Mouse (Mus musculus) left cerebral cortex, adult 2 months (tissue): ENCODE results near the gene Map2k2. TPM values are rescaled to one million over a fixed set of nuclear protein-coding genes. Genes with fewer than 3 reads are reported as not detected.

Experiments
- DNase-seq, 2 experiments: peaks; one replicate each; pipeline ENCODE4 v3.0.0; 2021 to 2022; ENCODE audit warnings: low spot score in 2 of 2, mixed read lengths in 1 of 2; ENCODE audit errors: extremely low spot score in 1 of 2
- H3K27ac ChIP-seq: fragments of 200-600 bp; 2 replicates; pipeline ENCODE4 v1.8.1; 2022
- H3K4me3 ChIP-seq: fragments of 200-600 bp; 2 replicates; pipeline ENCODE4 v1.8.1; 2022
- CTCF ChIP-seq: fragments of 200-600 bp; IDR thresholded peaks from 2 replicates; pipeline ENCODE4 v1.8.1; 2022; ENCODE audit warnings: antibody characterized with exemption, mild to moderate bottlenecking, moderate library complexity
- intact Hi-C: fragments of 180-260 bp; cut with DNase I; formaldehyde crosslinking; loops from one replicate; pipeline ENCODE4 v1.15.1; 2025
- total RNA-seq, 2 experiments: library from RNA; stranded (reverse); gene quantifications; 2 replicates each; pipeline ENCODE4 v1.2.3; 2021

The Map2k2 gene
- total RNA-seq, 2 experiments from 2014 or later: 136 to 150 TPM

DNA sequence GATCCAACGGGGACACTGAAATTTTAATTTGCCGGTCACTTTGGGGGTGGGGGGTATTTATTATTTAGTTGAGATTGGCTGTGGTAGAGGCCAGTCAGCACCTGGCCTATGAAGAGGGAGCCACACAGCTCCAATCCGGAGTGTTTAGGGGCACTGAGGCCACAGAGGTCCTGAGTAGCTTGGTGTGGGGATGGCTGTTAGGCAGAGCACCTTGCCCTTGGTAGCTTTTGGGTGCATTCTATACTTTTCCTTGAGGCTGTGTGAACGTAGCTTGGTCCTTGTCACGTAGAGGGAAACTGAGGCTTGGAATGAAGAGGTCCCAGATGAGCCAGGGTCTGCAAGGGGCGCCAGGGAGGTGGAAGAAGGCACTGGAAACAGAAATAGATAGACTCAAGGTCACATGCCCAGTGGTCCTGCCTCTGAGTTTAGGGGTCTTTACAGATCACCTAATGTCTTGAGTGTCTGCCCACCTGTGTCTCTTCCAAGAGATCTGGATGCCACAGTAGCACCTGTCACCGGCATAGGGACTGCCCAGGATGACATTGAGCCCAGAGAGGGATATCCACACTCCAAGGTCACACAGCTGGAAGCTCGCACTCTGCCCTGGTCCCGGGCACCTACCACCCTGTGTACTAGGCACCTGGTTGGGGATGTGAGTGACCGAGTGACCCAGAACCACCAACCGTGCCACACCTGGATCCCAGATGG is 33.3 kb downstream of the Map2k2 start:
- Histone ChIP-seq H3K4me3 (peak overlapping the region; percentile 83), H3K27ac (peak overlapping the region; percentile 16)
- no peak for DNase-seq
- intact Hi-C loops: no loop called here
- TF ChIP-seq CTCF: no peak

- intact Hi-C loops: no loop called here
- peak overlapping the region; percentile 83 for H3K4me3 ChIP-seq
- H3K27ac ChIP-seq: peak overlapping the region; percentile 29; the same call in 1 of the 2 replicates
- no peak for DNase-seq
- no peak for TF ChIP-seq CTCF
These were observed 33.8 kb downstream of the Map2k2 start for GRCm38 (mm10) chr10:81139529-81139846.

- peak overlapping the region; percentile 29 for H3K27ac ChIP-seq
- intact Hi-C loops: no loop called here
- DNase-seq: no peak
- no peak for TF ChIP-seq CTCF
- peak overlapping the region; percentile 83 for H3K4me3 ChIP-seq
These were observed 34.3 kb downstream of the Map2k2 start for GRCm38 (mm10) chr10:81140005-81140404.

DNA sequence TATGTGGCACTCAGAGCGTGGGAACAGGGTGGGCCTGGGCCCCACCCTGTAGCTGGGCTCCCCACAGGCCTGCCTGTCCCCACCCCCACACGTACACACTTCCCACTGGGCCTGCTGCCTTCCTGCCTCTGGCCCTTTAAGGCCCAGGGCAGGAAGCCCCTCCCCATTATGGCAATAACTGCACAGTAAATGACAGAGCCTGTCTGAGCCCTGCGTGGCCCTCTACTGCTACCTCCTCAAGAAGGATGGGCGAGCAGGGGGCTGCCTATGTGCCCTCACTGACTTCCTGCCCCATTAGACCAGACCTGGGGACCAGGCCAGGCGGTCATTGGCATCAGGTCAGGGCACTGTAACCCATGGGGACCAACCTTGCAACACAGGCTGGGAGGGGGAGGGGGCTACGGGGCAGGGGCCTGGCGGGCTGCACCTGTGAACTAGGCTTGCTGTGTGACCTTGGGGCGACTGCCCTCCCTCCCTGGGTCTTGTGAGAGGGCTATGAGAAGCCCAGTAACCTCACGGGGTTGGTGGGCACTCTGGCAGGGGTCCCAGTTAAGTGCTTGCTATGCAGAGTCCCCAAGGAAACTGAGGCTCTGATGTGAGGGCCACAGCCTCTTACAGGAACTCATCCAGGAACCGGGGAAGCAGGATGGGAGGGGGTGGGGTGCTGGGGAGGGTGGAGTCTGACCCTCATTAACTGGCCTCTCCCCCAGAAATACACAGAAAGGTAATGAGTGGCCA is 35.2 kb downstream of the Map2k2 start:
- TF ChIP-seq CTCF: no peak
- Histone ChIP-seq H3K4me3 (peak overlapping the region; percentile 13; the same call in 1 of the 2 replicates), H3K27ac (peak overlapping the region; percentile 29; the same call in 1 of the 2 replicates)
- DNase-seq: no peak
- intact Hi-C loops: no loop called here

GRCm38 (mm10) chr10:81141455-81142210 is 35.9 kb downstream of the Map2k2 start:
- no peak for DNase-seq
- Histone ChIP-seq H3K27ac (no peak overlapping the region), H3K4me3 (no peak overlapping the region)
- no peak for TF ChIP-seq CTCF
- intact Hi-C loops: no loop called here

DNA sequence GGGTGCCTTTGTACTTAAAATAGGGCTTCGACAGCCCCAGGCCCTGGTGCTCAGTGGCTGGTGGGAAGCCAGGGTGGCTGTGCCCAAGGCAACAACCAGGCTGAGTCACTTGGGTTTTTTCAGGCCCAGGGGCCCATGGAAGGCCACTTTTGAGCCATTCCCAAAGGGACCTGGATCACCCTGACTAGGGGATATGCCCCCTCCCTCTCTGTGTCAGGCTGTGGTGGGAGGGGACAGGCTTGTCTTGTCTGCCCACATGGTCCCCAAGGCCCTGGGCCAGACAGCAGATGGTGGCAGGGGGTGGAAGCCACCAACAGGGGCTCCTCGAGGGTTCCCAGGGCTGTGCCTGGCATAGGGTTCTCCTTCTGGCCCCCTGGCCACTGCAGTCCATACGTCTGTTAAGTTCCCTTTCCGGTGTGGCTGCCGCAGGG is 36.9 kb downstream of the Map2k2 start:
- no peak for DNase-seq
- intact Hi-C loops: no loop called here
- Histone ChIP-seq H3K27ac (peak overlapping the region; percentile 34; the same call in 1 of the 2 replicates), H3K4me3 (no peak overlapping the region)
- TF ChIP-seq CTCF: no peak

DNA sequence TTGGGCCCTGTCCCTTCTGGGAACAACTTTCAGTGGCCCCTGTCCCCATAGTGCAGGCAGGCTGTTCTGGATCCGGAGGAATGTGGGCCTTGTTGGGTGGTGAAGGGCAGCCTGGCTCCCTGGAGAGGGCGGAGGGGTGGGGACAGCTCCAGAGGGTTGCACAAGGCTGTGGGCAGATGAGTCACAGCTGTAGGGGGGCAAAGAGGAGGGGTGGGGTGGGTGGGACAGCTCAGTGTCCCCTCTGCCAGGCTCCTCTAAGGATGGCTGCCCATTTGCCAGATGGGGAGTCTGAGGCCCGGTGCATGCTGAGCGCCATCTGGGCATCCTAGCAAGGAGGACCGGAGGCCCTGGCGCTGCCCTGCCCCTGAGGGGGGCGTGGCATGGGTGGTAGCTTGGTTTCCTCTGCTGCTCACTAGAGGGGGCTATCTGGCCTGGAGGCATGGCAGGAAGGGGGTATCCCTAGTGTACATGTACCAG is 37.5 kb downstream of the Map2k2 start:
- no peak for DNase-seq
- Histone ChIP-seq H3K27ac (peak overlapping the region; percentile 34; the same call in 1 of the 2 replicates), H3K4me3 (no peak overlapping the region)
- intact Hi-C loops: no loop called here
- no peak for TF ChIP-seq CTCF

DNA sequence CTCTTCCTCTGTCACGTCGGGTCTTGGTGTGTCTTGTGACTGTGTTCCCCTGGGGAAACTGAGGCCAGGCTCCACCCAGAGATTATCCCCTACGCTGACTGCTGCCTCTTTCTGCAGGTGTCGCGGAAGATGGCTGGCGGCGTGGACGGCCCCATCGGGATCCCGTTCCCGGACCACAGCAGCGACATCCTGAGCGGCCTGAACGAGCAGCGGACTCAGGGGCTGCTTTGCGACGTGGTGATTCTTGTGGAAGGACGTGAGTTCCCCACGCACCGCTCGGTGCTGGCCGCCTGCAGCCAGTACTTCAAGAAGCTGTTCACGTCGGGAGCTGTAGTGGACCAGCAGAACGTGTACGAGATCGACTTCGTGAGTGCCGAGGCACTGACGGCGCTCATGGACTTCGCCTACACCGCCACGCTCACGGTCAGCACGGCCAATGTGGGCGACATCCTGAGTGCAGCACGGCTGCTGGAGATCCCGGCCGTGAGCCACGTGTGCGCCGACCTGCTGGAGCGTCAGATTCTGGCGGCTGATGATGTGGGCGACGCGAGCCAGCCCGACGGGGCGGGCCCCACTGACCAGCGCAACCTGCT is 38.2 kb downstream of the Map2k2 start:
- Histone ChIP-seq H3K4me3 (no peak overlapping the region), H3K27ac (no peak overlapping the region)
- no peak for DNase-seq
- TF ChIP-seq CTCF: no peak
- intact Hi-C loops: no loop called here

DNA sequence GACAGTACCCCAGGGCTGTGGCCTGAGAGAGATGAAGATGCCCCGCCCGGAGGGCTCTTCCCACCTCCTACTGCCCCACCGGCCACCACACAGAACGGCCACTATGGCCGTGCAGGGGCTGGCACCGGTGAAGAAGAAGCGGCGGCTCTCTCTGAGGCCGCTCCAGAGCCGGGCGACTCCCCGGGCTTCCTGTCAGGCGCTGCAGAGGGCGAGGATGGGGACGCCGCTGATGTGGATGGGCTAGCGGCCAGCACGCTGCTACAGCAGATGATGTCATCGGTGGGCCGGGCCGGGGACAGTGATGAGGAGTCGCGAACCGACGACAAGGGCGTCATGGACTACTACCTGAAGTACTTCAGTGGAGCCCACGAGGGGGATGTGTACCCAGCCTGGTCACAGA is 39.0 kb downstream of the Map2k2 start:
- intact Hi-C loops: no loop called here
- no peak overlapping the region for H3K27ac ChIP-seq
- no peak overlapping the region for H3K4me3 ChIP-seq
- no peak for TF ChIP-seq CTCF
- DNase-seq: no peak

DNA sequence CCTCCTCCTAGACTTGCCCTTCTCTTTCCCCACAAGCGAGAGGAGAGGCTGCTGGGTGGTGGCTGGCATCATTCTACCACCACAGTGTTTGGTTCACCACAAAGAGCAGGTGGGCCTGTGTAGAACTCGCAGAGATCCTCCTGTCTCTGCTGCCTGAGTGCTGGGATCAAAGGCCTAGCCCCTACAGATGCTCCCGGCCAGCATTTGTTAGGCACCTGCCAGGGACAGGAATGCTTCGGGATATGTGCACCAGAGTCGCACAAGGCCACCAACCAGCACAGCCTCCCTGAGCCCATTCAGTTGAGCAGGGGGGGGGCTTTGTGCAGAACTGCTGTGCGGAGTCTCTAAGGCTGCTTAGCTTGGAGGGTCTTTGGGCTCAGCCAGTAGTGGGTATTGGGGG is 39.6 kb downstream of the Map2k2 start:
- intact Hi-C loops: no loop called here
- Histone ChIP-seq H3K27ac (no peak overlapping the region), H3K4me3 (no peak overlapping the region)
- TF ChIP-seq CTCF: no peak
- DNase-seq: no peak

DNA sequence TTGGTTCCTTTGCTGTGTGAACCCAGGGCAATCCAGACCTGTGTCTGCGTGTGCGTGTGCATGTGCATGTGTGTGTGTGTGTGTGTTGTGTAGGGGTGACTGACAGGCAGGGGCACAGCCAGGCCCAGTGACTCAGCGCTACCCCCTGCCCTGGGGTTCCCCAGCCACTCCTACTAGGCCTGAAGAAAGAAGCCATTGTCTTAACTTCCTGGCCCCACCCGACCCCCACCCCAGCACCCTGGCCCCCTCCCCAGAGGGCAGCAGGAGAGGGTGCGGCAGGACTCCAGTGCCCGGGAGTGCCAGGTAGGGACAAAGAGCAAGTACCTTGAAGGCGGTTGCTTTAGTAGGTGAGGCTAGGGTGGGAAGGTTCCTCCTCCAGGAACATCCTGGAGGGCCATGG is 40.1 kb downstream of the Map2k2 start:
- H3K27ac ChIP-seq: peak overlapping the region; percentile 28
- intact Hi-C loops: no loop called here
- no peak for DNase-seq
- H3K4me3 ChIP-seq: no peak overlapping the region
- TF ChIP-seq CTCF: no peak

DNA sequence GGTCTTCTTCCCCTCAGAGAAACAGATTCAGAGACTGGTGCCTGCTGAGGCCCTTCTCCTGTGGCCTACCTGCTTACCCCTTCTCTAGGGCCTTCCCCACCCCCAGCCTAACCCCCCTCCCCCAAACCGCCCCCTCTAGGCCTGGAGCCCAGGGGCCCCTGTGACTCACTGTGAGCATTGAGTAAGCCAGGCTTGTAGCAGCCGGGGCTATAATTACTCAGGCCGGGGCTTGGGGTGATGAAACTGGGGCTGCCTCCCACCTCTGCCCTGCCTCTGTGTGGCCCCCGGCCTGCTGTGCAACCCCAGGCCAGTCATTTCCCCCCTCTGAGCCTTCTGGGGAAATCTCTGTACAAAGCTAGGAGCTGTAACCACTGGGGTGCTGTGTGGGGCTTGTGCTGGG is 40.6 kb downstream of the Map2k2 start:
- intact Hi-C loops: no loop called here
- Histone ChIP-seq H3K4me3 (no peak overlapping the region), H3K27ac (peak overlapping the region; percentile 28)
- no peak for DNase-seq
- no peak for TF ChIP-seq CTCF
